Mouse (Mus musculus): ENCODE measurements around the gene Rab43. TPM values are rescaled to one million over a fixed set of nuclear protein-coding genes. Genes with fewer than 3 reads are reported as not detected.
A peak's percentile ranks its signal among the peaks of the same experiment; 100 is the strongest.

Rab43 gene
- polyA plus RNA-seq, 1 experiment from 2014 or later, result 9.7 TPM

DNA sequence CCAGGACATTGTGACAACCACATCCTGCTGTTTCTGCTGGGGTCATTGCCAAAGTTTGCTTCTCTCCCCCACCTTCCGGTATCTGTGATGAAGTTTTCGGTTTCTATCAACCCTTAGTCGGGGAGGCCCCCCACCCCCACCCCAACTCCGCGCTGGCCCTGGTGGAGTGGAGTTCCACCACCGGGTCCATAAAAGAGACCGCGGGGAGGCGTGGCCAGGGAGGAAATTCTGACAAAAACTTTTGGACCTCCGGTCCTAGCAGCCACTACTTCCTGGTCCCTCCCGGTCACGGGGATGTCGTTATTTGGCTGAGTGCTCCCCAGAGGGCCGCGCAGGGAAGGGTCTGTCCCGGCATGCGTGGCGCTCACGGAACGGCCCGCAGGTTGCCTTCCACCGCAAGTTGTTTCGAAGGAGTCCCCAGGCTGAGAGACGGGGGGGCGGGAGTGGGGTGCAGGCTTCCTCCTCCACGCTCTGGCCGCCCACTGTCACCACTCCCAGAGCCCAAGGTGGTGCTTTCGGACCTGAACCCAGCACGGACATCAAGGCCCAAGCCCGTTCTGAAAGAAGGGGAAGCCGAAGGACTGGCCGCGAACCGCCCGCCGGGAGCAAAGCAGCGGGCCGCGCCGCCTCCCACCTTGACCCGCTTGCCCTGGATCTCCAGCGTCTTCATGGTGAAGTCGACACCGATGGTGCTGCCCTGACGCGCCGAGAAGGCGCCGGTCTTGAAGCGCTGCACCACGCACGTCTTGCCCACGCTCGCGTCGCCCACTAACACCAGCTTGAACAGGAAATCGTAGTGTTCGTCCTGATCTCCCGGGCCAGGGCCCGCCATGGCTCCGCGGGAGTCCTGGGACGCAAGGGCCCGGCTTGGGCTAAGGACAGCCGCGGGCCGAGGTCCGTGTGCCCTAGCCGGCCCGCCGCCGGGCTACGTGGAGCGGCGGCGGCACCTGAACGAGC, 973 bp downstream of the Rab43 start:
- Histone ChIP-seq H3K27me3 (ENCODE audit: control insufficient read depth, insufficient read depth, low read depth, low read length) (no peaks in the 10 kb centered on the region), H3K9me3 (replicated peaks; ENCODE audit: control insufficient read depth, low read length, poor library complexity, severe bottlenecking) (no peaks in the 10 kb centered on the region), H3K4me3 (ENCODE audit: low read depth, low read length) (peak overlapping the region; percentile 72), H3K27ac (ENCODE audit: low read length) (peak overlapping the region; percentile 61), H3K9ac (ENCODE audit: low read depth, low read length) (peak overlapping the region; percentile 82), H3K4me1 (ENCODE audit: control insufficient read depth, insufficient read depth, low read length) (peaks cover 13% of the 10 kb centered on the region), H3K36me3 (ENCODE audit: control insufficient read depth, insufficient read depth, low read length) (no peaks in the 10 kb centered on the region), H3K4me2 (ENCODE audit: low read length) (peak overlapping the region; percentile 93)
- ATAC-seq, result peak; percentile 69
- 1% methylated on average over 73 of the region's 77 CpGs for WGBS

DNA sequence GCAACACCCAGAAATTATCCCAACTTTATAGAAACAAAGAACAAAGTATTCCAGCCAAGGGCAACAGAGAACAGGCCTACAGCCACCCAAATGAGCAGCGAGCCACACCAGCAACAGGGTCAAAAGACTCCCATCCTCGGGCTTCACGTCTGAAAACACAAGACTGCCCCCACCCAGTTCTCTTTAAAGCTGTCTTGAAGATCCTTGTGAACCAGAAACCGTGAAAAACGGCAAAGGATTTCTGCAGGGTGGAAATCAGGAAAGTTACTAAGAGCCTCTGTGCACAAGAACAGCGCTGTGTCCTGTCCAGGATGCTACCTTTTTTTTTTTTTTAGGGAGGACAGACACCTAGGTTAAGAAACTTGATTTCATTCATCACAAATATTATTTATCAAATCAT, 1.7 kb downstream of the Rab43 start:
- no peak overlapping the region for H3K9ac ChIP-seq (ENCODE audit: low read depth, low read length)
- H3K27ac ChIP-seq (ENCODE audit: low read length), result no peak overlapping the region
- H3K9me3 ChIP-seq (replicated peaks; ENCODE audit: control insufficient read depth, low read length, poor library complexity, severe bottlenecking), result no peaks in the 10 kb centered on the region
- no peaks in the 10 kb centered on the region for H3K36me3 ChIP-seq (ENCODE audit: control insufficient read depth, insufficient read depth, low read length)
- WGBS, result 36% methylated on average over 6 of the region's 6 CpGs
- no peaks in the 10 kb centered on the region for H3K27me3 ChIP-seq (ENCODE audit: control insufficient read depth, insufficient read depth, low read depth, low read length)
- peak overlapping the region; percentile 72 for H3K4me3 ChIP-seq (ENCODE audit: low read depth, low read length)
- H3K4me2 ChIP-seq (ENCODE audit: low read length), result peak overlapping the region; percentile 93
- no peak for ATAC-seq
- H3K4me1 ChIP-seq (ENCODE audit: control insufficient read depth, insufficient read depth, low read length), result peaks cover 13% of the 10 kb centered on the region

- no peak overlapping the region for H3K4me3 ChIP-seq (ENCODE audit: low read depth, low read length)
- no peak overlapping the region; the same call in 1 of the 2 replicates for H3K4me2 ChIP-seq (ENCODE audit: low read length)
- no peak overlapping the region for H3K9ac ChIP-seq (ENCODE audit: low read depth, low read length)
- WGBS, result 89% methylated on average over 6 of the region's 6 CpGs
- no peak overlapping the region for H3K27ac ChIP-seq (ENCODE audit: low read length)
- no peak for ATAC-seq
- no peaks in the 10 kb centered on the region for H3K36me3 ChIP-seq (ENCODE audit: control insufficient read depth, insufficient read depth, low read length)
- H3K27me3 ChIP-seq (ENCODE audit: control insufficient read depth, insufficient read depth, low read depth, low read length), result no peaks in the 10 kb centered on the region
- peaks cover 13% of the 10 kb centered on the region for H3K4me1 ChIP-seq (ENCODE audit: control insufficient read depth, insufficient read depth, low read length)
- no peaks in the 10 kb centered on the region for H3K9me3 ChIP-seq (replicated peaks; ENCODE audit: control insufficient read depth, low read length, poor library complexity, severe bottlenecking)
These were observed 2.3 kb downstream of the Rab43 start for GRCm38 (mm10) chr6:87809651-87810161.

GRCm38 (mm10) chr6:87809144-87809543, 2.8 kb downstream of the Rab43 start:
- H3K27ac ChIP-seq (ENCODE audit: low read length), result no peak overlapping the region
- H3K9ac ChIP-seq (ENCODE audit: low read depth, low read length), result no peak overlapping the region
- H3K9me3 ChIP-seq (replicated peaks; ENCODE audit: control insufficient read depth, low read length, poor library complexity, severe bottlenecking), result no peaks in the 10 kb centered on the region
- H3K4me1 ChIP-seq (ENCODE audit: control insufficient read depth, insufficient read depth, low read length), result peaks cover 13% of the 10 kb centered on the region
- WGBS, result 96% methylated on average over 2 of the region's 2 CpGs
- no peaks in the 10 kb centered on the region for H3K36me3 ChIP-seq (ENCODE audit: control insufficient read depth, insufficient read depth, low read length)
- no peaks in the 10 kb centered on the region for H3K27me3 ChIP-seq (ENCODE audit: control insufficient read depth, insufficient read depth, low read depth, low read length)
- no peak overlapping the region for H3K4me3 ChIP-seq (ENCODE audit: low read depth, low read length)
- H3K4me2 ChIP-seq (ENCODE audit: low read length), result no peak overlapping the region
- no peak for ATAC-seq

DNA sequence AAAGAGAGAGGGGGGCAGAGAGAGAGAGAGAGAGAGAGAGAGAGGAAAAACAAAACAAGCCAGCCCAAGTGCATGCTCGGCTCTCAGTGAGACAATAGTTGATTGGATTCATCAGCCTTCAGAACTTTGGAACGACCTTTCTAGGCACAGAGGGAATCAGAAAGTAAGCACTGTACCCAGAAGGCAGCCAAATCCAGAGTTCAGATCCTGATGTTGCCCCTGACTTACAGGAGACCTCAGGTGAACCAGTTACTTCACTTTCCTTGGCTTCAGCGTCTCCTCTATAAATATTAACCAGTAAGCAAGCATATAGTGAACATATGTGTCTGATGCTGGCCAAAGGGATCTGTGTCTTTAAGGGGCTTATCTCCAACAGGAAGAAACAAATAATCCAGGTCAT, 3.4 kb downstream of the Rab43 start:
- 74% methylated on average over 3 of the region's 3 CpGs for WGBS
- no peaks in the 10 kb centered on the region for H3K27me3 ChIP-seq (ENCODE audit: control insufficient read depth, insufficient read depth, low read depth, low read length)
- no peak overlapping the region for H3K27ac ChIP-seq (ENCODE audit: low read length)
- peaks cover 13% of the 10 kb centered on the region for H3K4me1 ChIP-seq (ENCODE audit: control insufficient read depth, insufficient read depth, low read length)
- H3K9ac ChIP-seq (ENCODE audit: low read depth, low read length), result no peak overlapping the region
- no peaks in the 10 kb centered on the region for H3K36me3 ChIP-seq (ENCODE audit: control insufficient read depth, insufficient read depth, low read length)
- no peak overlapping the region for H3K4me3 ChIP-seq (ENCODE audit: low read depth, low read length)
- H3K9me3 ChIP-seq (replicated peaks; ENCODE audit: control insufficient read depth, low read length, poor library complexity, severe bottlenecking), result no peaks in the 10 kb centered on the region
- no peak for ATAC-seq
- no peak overlapping the region for H3K4me2 ChIP-seq (ENCODE audit: low read length)

DNA sequence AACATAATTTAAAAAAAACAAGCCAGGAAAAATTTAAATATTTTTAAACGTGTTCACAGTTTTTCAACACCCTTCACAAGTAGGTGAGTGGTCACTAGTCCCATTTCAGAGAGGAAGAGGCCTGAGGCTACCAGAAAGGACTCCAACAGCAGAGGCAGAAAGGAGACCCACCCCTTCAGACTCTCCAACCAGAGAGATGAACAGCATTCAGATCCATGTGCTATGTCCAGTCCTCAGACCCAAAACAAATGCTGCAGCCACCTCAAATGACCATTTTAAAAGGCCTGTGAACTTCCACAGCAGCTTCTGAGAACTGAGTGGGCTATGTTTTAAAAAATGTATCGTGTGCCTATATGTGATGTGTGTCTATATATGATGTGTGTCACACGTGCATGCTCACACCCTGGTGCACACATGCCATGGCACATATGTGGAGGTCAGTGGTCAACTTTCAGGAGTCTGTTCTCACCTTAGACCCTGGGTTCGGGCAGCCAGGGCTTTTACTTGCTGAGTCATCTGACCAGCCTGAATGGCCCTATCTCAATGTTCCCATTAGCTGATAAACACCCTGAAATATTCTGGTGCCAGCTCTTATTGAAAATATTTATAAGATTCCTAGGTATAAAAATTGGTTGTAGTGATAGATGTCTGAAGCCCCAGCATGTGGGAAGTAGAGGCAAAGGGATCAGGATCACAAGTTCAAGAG, 4.1 kb downstream of the Rab43 start:
- H3K9ac ChIP-seq (ENCODE audit: low read depth, low read length), result no peak overlapping the region
- H3K27me3 ChIP-seq (ENCODE audit: control insufficient read depth, insufficient read depth, low read depth, low read length), result no peaks in the 10 kb centered on the region
- no peak overlapping the region for H3K4me3 ChIP-seq (ENCODE audit: low read depth, low read length)
- no peaks in the 10 kb centered on the region for H3K9me3 ChIP-seq (replicated peaks; ENCODE audit: control insufficient read depth, low read length, poor library complexity, severe bottlenecking)
- 83% methylated on average over 4 of the region's 4 CpGs for WGBS
- no peaks in the 10 kb centered on the region for H3K36me3 ChIP-seq (ENCODE audit: control insufficient read depth, insufficient read depth, low read length)
- H3K27ac ChIP-seq (ENCODE audit: low read length), result no peak overlapping the region
- no peak overlapping the region for H3K4me2 ChIP-seq (ENCODE audit: low read length)
- ATAC-seq, result no peak
- peaks cover 13% of the 10 kb centered on the region for H3K4me1 ChIP-seq (ENCODE audit: control insufficient read depth, insufficient read depth, low read length)

DNA sequence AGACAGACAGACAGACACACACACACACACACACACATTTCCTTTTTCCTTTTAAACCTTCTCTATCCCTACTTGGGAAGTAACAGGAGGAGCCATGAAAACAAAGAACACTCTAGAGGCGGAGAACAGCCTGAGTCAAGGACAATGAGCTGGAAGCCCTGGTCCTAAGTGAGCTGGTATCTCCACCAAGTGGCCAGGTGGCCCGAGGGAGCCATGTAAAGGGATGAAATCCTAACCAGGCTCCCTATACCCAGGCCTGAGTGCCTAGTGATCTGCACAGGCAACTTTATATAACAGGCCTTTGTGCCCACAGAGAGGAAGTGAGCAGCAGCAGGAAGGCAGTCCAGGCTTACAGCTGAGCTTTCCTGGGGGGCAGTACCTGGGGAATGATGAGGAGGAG, 5.1 kb downstream of the Rab43 start:
- Histone ChIP-seq H3K27ac (ENCODE audit: low read length) (no peak overlapping the region), H3K4me3 (ENCODE audit: low read depth, low read length) (no peak overlapping the region), H3K36me3 (ENCODE audit: control insufficient read depth, insufficient read depth, low read length) (no peaks in the 10 kb centered on the region), H3K9me3 (replicated peaks; ENCODE audit: control insufficient read depth, low read length, poor library complexity, severe bottlenecking) (no peaks in the 10 kb centered on the region), H3K4me1 (ENCODE audit: control insufficient read depth, insufficient read depth, low read length) (peaks cover 10% of the 10 kb centered on the region), H3K9ac (ENCODE audit: low read depth, low read length) (no peak overlapping the region), H3K27me3 (ENCODE audit: control insufficient read depth, insufficient read depth, low read depth, low read length) (no peaks in the 10 kb centered on the region), H3K4me2 (ENCODE audit: low read length) (no peak overlapping the region)
- ATAC-seq, result no peak
- WGBS, result 58% methylated on average over 2 of the region's 2 CpGs

GRCm38 (mm10) chr6:87806028-87806427, 5.9 kb downstream of the Rab43 start:
- Histone ChIP-seq H3K27me3 (ENCODE audit: control insufficient read depth, insufficient read depth, low read depth, low read length) (no peaks in the 10 kb centered on the region), H3K9me3 (replicated peaks; ENCODE audit: control insufficient read depth, low read length, poor library complexity, severe bottlenecking) (no peaks in the 10 kb centered on the region), H3K4me1 (ENCODE audit: control insufficient read depth, insufficient read depth, low read length) (peaks cover 10% of the 10 kb centered on the region), H3K36me3 (ENCODE audit: control insufficient read depth, insufficient read depth, low read length) (no peaks in the 10 kb centered on the region), H3K4me3 (ENCODE audit: low read depth, low read length) (no peak overlapping the region), H3K9ac (ENCODE audit: low read depth, low read length) (no peak overlapping the region), H3K27ac (ENCODE audit: low read length) (no peak overlapping the region), H3K4me2 (ENCODE audit: low read length) (no peak overlapping the region)
- no peak for ATAC-seq
- WGBS, result 82% methylated on average over 2 of the region's 2 CpGs

DNA sequence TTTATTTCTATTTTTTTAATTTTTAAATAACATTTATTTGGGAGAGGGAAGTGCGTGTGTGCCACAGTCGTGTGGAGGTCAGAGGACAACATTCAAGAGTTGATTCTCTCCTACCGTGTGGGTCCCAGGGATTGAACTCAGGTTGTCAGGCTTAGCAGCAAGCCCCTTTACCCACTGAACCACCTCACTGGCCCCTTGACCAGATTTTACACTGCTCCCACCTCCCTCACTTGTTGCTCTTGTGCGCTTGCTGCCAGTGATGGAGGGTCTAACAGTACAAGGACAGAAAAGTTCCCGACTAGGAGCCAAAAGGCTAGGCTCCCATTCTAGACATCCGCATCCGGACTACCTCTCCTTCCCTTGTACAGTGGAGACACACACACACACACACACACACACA, 6.5 kb downstream of the Rab43 start:
- peaks cover 6% of the 10 kb centered on the region for H3K4me1 ChIP-seq (ENCODE audit: control insufficient read depth, insufficient read depth, low read length)

More for the DNA sequence above, 6.5 kb downstream of the Rab43 start:
- Histone ChIP-seq H3K27me3 (ENCODE audit: control insufficient read depth, insufficient read depth, low read depth, low read length) (no peaks in the 10 kb centered on the region), H3K36me3 (ENCODE audit: control insufficient read depth, insufficient read depth, low read length) (no peaks in the 10 kb centered on the region), H3K27ac (ENCODE audit: low read length) (no peak overlapping the region), H3K4me2 (ENCODE audit: low read length) (no peak overlapping the region), H3K9ac (ENCODE audit: low read depth, low read length) (no peak overlapping the region), H3K9me3 (replicated peaks; ENCODE audit: control insufficient read depth, low read length, poor library complexity, severe bottlenecking) (no peaks in the 10 kb centered on the region), H3K4me3 (ENCODE audit: low read depth, low read length) (no peak overlapping the region)
- no peak for ATAC-seq
- 89% methylated on average over 7 of the region's 7 CpGs for WGBS

Data from midbrain, embryonic 16.5 days (tissue).